Mouse (Mus musculus): ENCODE data around the gene 4930548H24Rik. TPM values are rescaled to one million over a fixed set of nuclear protein-coding genes. Genes with fewer than 3 reads are reported as not detected.

4930548H24Rik gene
- not detected in 2 replicates for polyA plus RNA-seq (2014; fragmentation: Nextera tagmentation; extraction: Ambion mirVana)

- H3K36me3 ChIP-seq (ENCODE audit: control insufficient read depth, insufficient read depth, low read length), result peaks cover 16% of the 10 kb centered on the region; the same call in 1 of the 2 replicates
- H3K27ac ChIP-seq (ENCODE audit: low read depth, low read length), result no peak within 1 kb of the TSS
- WGBS, result 95% methylated on average over 3 of the region's 3 CpGs
Observed at GRCm38 (mm10) chr5:31485440-31485839, at the start of gene 4930548H24Rik. Gene 4930548H24Rik (plus strand): TSS chr5:31485740.

GRCm38 (mm10) chr5:31451336-31451735 is 34.2 kb upstream of the 4930548H24Rik start:
- Histone ChIP-seq H3K4me1 (ENCODE audit: control insufficient read depth, insufficient read depth, low read length) (peaks cover 12% of the 10 kb centered on the region), H3K9ac (replicated peaks; ENCODE audit: low read depth, low read length) (no peak overlapping the region), H3K27ac (ENCODE audit: low read depth, low read length) (no peak overlapping the region), H3K27me3 (ENCODE audit: control insufficient read depth, insufficient read depth, low read length) (no peaks in the 10 kb centered on the region), H3K36me3 (ENCODE audit: control insufficient read depth, insufficient read depth, low read length) (no peaks in the 10 kb centered on the region), H3K9me3 (ENCODE audit: control insufficient read depth, low read length) (no peaks in the 10 kb centered on the region), H3K4me2 (ENCODE audit: low read depth, low read length) (no peak overlapping the region), H3K4me3 (ENCODE audit: low read depth, low read length) (no peak overlapping the region)
- no peak for ATAC-seq (ENCODE audit: low read depth)
- 89% methylated on average over 2 of the region's 2 CpGs for WGBS

More at GRCm38 (mm10) chr5:31485440-31485839, at the start of gene 4930548H24Rik:
- Histone ChIP-seq H3K9ac (replicated peaks; ENCODE audit: low read depth, low read length) (no peak within 1 kb of the TSS), H3K4me2 (ENCODE audit: low read depth, low read length) (no peak within 1 kb of the TSS), H3K9me3 (ENCODE audit: control insufficient read depth, low read length) (no peaks in the 10 kb centered on the region), H3K4me1 (ENCODE audit: control insufficient read depth, insufficient read depth, low read length) (no peaks in the 10 kb centered on the region), H3K4me3 (ENCODE audit: low read depth, low read length) (no peak within 1 kb of the TSS), H3K27me3 (ENCODE audit: control insufficient read depth, insufficient read depth, low read length) (no peaks in the 10 kb centered on the region)
- no peak for ATAC-seq (ENCODE audit: low read depth)

GRCm38 (mm10) chr5:31451878-31452561 is 33.5 kb upstream of the 4930548H24Rik start, which contains the start of gene Zfp512:
Gene Zfp512 (plus strand): TSS chr5:31452431.
- Histone ChIP-seq H3K27me3 (ENCODE audit: control insufficient read depth, insufficient read depth, low read length) (no peaks in the 10 kb centered on the region), H3K4me1 (ENCODE audit: control insufficient read depth, insufficient read depth, low read length) (peaks cover 12% of the 10 kb centered on the region), H3K9ac (replicated peaks; ENCODE audit: low read depth, low read length) (peak within 1 kb of the TSS; percentile 53), H3K36me3 (ENCODE audit: control insufficient read depth, insufficient read depth, low read length) (no peaks in the 10 kb centered on the region), H3K9me3 (ENCODE audit: control insufficient read depth, low read length) (no peaks in the 10 kb centered on the region), H3K4me3 (ENCODE audit: low read depth, low read length) (peak within 1 kb of the TSS; percentile 45), H3K4me2 (ENCODE audit: low read depth, low read length) (peak within 1 kb of the TSS; percentile 88), H3K27ac (ENCODE audit: low read depth, low read length) (no peak within 1 kb of the TSS)
- peak; percentile 99 for ATAC-seq (ENCODE audit: low read depth)
- 7% methylated on average over 23 of the region's 23 CpGs for WGBS

DNA sequence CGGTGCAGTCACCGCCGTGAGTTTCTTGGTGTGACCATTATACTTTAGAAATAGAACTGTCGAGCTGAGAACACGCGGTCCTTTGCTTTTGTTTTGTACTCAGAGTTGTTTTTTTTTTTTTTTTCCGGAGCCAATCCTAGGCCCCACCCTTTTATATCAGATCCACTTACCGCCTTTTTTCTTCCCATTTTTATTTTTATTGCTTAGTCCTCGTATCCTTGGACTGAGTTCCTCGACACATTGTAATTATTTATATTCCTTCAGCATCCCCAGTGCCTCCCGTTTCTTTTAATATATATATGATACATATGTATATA is 33.0 kb upstream of the 4930548H24Rik start:
- Histone ChIP-seq H3K9me3 (ENCODE audit: control insufficient read depth, low read length) (no peaks in the 10 kb centered on the region), H3K4me1 (ENCODE audit: control insufficient read depth, insufficient read depth, low read length) (peaks cover 12% of the 10 kb centered on the region), H3K27ac (ENCODE audit: low read depth, low read length) (no peak overlapping the region), H3K27me3 (ENCODE audit: control insufficient read depth, insufficient read depth, low read length) (no peaks in the 10 kb centered on the region), H3K9ac (replicated peaks; ENCODE audit: low read depth, low read length) (peak overlapping the region; percentile 53), H3K36me3 (ENCODE audit: control insufficient read depth, insufficient read depth, low read length) (no peaks in the 10 kb centered on the region), H3K4me3 (ENCODE audit: low read depth, low read length) (peak overlapping the region; percentile 45), H3K4me2 (ENCODE audit: low read depth, low read length) (peak overlapping the region; percentile 88)
- under 1% methylated on average over 11 of the region's 11 CpGs for WGBS
- no peak for ATAC-seq (ENCODE audit: low read depth)

DNA sequence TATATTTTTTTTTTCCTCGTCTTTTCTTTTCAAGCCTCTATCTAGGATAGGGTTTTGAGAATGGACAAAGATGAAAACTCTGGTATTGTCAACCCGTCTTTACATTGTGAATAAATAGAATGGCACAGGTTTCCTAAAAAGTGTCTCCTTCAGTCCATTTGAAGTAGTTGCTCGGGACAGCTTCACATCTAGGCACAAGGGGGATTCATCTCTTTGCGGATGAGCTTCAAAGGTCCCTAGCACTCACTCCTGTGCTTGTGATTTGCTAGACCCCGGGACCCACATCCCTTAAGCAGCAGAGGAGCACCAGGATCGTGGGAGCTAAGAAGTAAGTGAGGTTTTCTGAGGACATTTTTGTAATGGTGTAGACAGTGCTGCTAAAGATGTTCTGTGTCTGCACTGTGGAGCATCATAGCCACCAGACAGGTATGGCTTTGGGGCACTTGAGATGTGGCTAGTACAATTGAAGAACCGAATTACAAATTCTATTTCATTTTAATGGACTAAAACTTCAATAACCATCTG is 32.6 kb upstream of the 4930548H24Rik start:
- ATAC-seq (ENCODE audit: low read depth), result peak; percentile 22; the same call in 1 of the 2 replicates
- H3K4me1 ChIP-seq (ENCODE audit: control insufficient read depth, insufficient read depth, low read length), result peaks cover 12% of the 10 kb centered on the region
- no peaks in the 10 kb centered on the region for H3K36me3 ChIP-seq (ENCODE audit: control insufficient read depth, insufficient read depth, low read length)
- no peak overlapping the region for H3K27ac ChIP-seq (ENCODE audit: low read depth, low read length)
- peak overlapping the region; percentile 88 for H3K4me2 ChIP-seq (ENCODE audit: low read depth, low read length)
- H3K9me3 ChIP-seq (ENCODE audit: control insufficient read depth, low read length), result no peaks in the 10 kb centered on the region
- peak overlapping the region; percentile 53 for H3K9ac ChIP-seq (replicated peaks; ENCODE audit: low read depth, low read length)
- H3K4me3 ChIP-seq (ENCODE audit: low read depth, low read length), result peak overlapping the region; percentile 45
- WGBS, result 18% methylated on average over 7 of the region's 7 CpGs
- no peaks in the 10 kb centered on the region for H3K27me3 ChIP-seq (ENCODE audit: control insufficient read depth, insufficient read depth, low read length)

GRCm38 (mm10) chr5:31467798-31468197 is 17.7 kb upstream of the 4930548H24Rik start:
- Histone ChIP-seq H3K4me2 (ENCODE audit: low read depth, low read length) (no peak overlapping the region), H3K27ac (ENCODE audit: low read depth, low read length) (no peak overlapping the region), H3K36me3 (ENCODE audit: control insufficient read depth, insufficient read depth, low read length) (peaks cover 55% of the 10 kb centered on the region), H3K9me3 (ENCODE audit: control insufficient read depth, low read length) (no peaks in the 10 kb centered on the region), H3K4me3 (ENCODE audit: low read depth, low read length) (no peak overlapping the region), H3K27me3 (ENCODE audit: control insufficient read depth, insufficient read depth, low read length) (no peaks in the 10 kb centered on the region), H3K9ac (replicated peaks; ENCODE audit: low read depth, low read length) (no peak overlapping the region), H3K4me1 (ENCODE audit: control insufficient read depth, insufficient read depth, low read length) (no peaks in the 10 kb centered on the region)
- ATAC-seq (ENCODE audit: low read depth), result no peak
- WGBS, result 98% methylated on average over 3 of the region's 3 CpGs

GRCm38 (mm10) chr5:31469711-31470110 is 15.8 kb upstream of the 4930548H24Rik start:
- H3K27ac ChIP-seq (ENCODE audit: low read depth, low read length), result no peak overlapping the region
- 93% methylated on average over 6 of the region's 6 CpGs for WGBS

DNA sequence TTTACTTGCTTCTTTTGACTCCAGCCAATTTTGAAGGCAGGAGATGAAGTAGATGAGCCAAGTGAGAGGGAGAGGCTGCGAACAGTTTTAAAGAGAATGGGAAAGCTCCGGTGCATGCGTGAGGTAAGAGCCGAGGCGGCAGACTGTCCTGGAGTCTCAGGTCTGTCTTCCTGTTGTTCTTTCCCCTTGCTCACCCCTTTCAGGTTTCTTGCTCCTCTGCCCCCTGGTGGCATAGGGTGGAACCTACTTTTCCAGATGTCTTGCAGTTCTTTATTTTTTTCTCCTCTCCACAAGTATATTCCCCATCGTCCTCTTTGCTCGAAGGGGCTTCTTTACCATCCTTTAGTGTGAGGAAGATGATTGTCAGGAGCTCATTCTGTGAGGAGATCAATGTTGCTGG is 15.2 kb upstream of the 4930548H24Rik start:
- peaks cover 71% of the 10 kb centered on the region for H3K36me3 ChIP-seq (ENCODE audit: control insufficient read depth, insufficient read depth, low read length)
- no peak overlapping the region for H3K4me3 ChIP-seq (ENCODE audit: low read depth, low read length)
- H3K9me3 ChIP-seq (ENCODE audit: control insufficient read depth, low read length), result no peaks in the 10 kb centered on the region
- H3K27me3 ChIP-seq (ENCODE audit: control insufficient read depth, insufficient read depth, low read length), result no peaks in the 10 kb centered on the region
- no peaks in the 10 kb centered on the region for H3K4me1 ChIP-seq (ENCODE audit: control insufficient read depth, insufficient read depth, low read length)
- 86% methylated on average over 7 of the region's 7 CpGs for WGBS
- H3K27ac ChIP-seq (ENCODE audit: low read depth, low read length), result no peak overlapping the region
- no peak overlapping the region for H3K9ac ChIP-seq (replicated peaks; ENCODE audit: low read depth, low read length)
- H3K4me2 ChIP-seq (ENCODE audit: low read depth, low read length), result no peak overlapping the region
- no peak for ATAC-seq (ENCODE audit: low read depth)

More at GRCm38 (mm10) chr5:31469711-31470110, 15.8 kb upstream of the 4930548H24Rik start:
- no peaks in the 10 kb centered on the region for H3K4me1 ChIP-seq (ENCODE audit: control insufficient read depth, insufficient read depth, low read length)
- no peaks in the 10 kb centered on the region for H3K27me3 ChIP-seq (ENCODE audit: control insufficient read depth, insufficient read depth, low read length)
- no peak overlapping the region for H3K9ac ChIP-seq (replicated peaks; ENCODE audit: low read depth, low read length)
- H3K9me3 ChIP-seq (ENCODE audit: control insufficient read depth, low read length), result no peaks in the 10 kb centered on the region
- no peak overlapping the region for H3K4me3 ChIP-seq (ENCODE audit: low read depth, low read length)
- H3K4me2 ChIP-seq (ENCODE audit: low read depth, low read length), result no peak overlapping the region
- ATAC-seq (ENCODE audit: low read depth), result no peak
- H3K36me3 ChIP-seq (ENCODE audit: control insufficient read depth, insufficient read depth, low read length), result peaks cover 70% of the 10 kb centered on the region

GRCm38 (mm10) chr5:31480536-31480935 is 5.0 kb upstream of the 4930548H24Rik start:
- WGBS, result 94% methylated on average over 4 of the region's 4 CpGs
- peaks cover 56% of the 10 kb centered on the region for H3K36me3 ChIP-seq (ENCODE audit: control insufficient read depth, insufficient read depth, low read length)
- H3K4me3 ChIP-seq (ENCODE audit: low read depth, low read length), result no peak overlapping the region
- H3K27me3 ChIP-seq (ENCODE audit: control insufficient read depth, insufficient read depth, low read length), result no peaks in the 10 kb centered on the region
- ATAC-seq (ENCODE audit: low read depth), result no peak
- no peak overlapping the region for H3K9ac ChIP-seq (replicated peaks; ENCODE audit: low read depth, low read length)
- H3K27ac ChIP-seq (ENCODE audit: low read depth, low read length), result no peak overlapping the region
- no peaks in the 10 kb centered on the region for H3K9me3 ChIP-seq (ENCODE audit: control insufficient read depth, low read length)
- no peak overlapping the region for H3K4me2 ChIP-seq (ENCODE audit: low read depth, low read length)
- H3K4me1 ChIP-seq (ENCODE audit: control insufficient read depth, insufficient read depth, low read length), result no peaks in the 10 kb centered on the region

All from neural tube, embryonic 14.5 days (tissue).